Mouse (Mus musculus) ovary, adult 18-20 months (tissue): ENCODE data around the gene Cldn34b1.
"Not testable (repeated sequence)": the region's sequence is repeated elsewhere in the genome, so short reads cannot be mapped to it uniquely, and the experiment has no call there.

Source experiments
- DNase-seq: peaks from one replicate; pipeline ENCODE4 v3.0.0; 2022; ENCODE audit warnings: low spot score, mixed read lengths

The Cldn34b1 gene

DNA sequence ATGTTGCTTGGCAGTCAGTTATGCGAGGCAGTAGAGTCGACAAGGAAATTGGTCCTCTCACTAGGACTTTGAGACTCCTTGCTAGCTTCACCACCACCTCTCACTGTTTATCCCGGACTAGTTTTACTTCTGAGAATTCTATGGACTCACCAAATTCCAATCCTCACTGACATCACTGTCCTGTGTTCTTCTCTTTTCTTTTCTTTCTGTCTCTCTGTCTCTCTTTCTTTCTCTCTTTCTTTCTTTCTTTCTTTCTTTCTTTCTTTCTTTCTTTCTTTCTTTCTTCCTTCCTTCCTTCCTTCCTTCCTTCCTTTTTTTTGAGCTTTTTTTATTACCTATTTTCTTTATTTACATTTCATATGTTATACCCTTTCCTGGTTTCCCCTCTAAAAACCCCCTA is at the start of gene Cldn34b1:
Gene Cldn34b1 (minus strand): TSS at position 101 of the 400 bp plus-strand sequence.
- not testable (repeated sequence) for DNase-seq

DNA sequence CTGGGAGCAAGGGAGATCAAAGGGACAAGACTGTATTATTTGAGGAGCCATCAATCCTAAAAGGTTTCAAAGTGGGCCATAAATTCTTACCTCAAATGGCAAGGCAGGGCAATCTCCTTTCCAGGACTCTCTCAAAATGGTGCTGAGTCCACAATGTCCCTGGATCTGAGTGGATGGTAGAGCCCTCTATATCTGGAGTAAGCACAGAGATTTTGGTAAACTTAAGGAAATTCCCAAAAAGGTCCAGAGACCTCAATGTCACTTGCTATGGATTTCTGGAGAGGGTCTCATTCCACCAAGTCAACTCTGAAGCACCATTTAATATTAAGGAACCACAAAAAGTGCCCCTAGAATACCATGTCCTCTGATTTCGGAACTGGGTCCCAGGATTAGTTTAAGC is 45.8 kb upstream of the Cldn34b1 start, which contains the start of gene Magea6:
Gene Magea6 (minus strand): TSS at position 101 of the 400 bp plus-strand sequence.
- not testable (repeated sequence) for DNase-seq
